Mouse (Mus musculus) CH12.LX (cell line): ENCODE measurements around the gene Mrpl51.

Experiments
- BHLHE40 ChIP-seq: IDR thresholded peaks from 2 replicates; pipeline ENCODE4 v1.6.1; 2011; ENCODE audit warnings: mild to moderate bottlenecking, low read depth, low read length, improper control_type of control experiment
- CTCF ChIP-seq, 2 experiments: IDR thresholded peaks in 1 of 2; conservative IDR thresholded peaks in 1 of 2; 2 replicates each; pipeline ENCODE4 v1.5.1; 2011 to 2012; ENCODE audit warnings: low read depth in 2 of 2, low read length in 2 of 2, improper control_type of control experiment in 1 of 2, inconsistent platforms in 1 of 2, mild to moderate bottlenecking in 1 of 2, moderate library complexity in 1 of 2
- EP300 ChIP-seq: IDR thresholded peaks from 2 replicates; pipeline ENCODE4 v1.6.1; 2011; ENCODE audit warnings: low read length, improper control_type of control experiment
- ETS1 ChIP-seq: conservative IDR thresholded peaks from 2 replicates; pipeline ENCODE4 v1.6.1; 2012; ENCODE audit warnings: low read depth, mild to moderate bottlenecking, inconsistent platforms, low read length, improper control_type of control experiment, moderate library complexity
- HCFC1 ChIP-seq: IDR thresholded peaks from 2 replicates; pipeline ENCODE4 v1.6.1; 2012; ENCODE audit warnings: low read depth, mild to moderate bottlenecking, inconsistent platforms, low read length, improper control_type of control experiment
- KAT2A ChIP-seq: IDR thresholded peaks from 2 replicates; pipeline ENCODE4 v1.6.1; 2012; ENCODE audit warnings: low read length, improper control_type of control experiment, inconsistent platforms; ENCODE audit not compliant: insufficient replicate concordance
- MAZ ChIP-seq: IDR thresholded peaks from 2 replicates; pipeline ENCODE4 v1.6.1; 2012; ENCODE audit warnings: low read depth, mild to moderate bottlenecking, inconsistent platforms, low read length, improper control_type of control experiment, moderate library complexity
- MYC ChIP-seq: IDR thresholded peaks from 2 replicates; pipeline ENCODE4 v1.6.1; 2011; ENCODE audit warnings: low read depth, mild to moderate bottlenecking, improper control_type of control experiment, low read length
- POLR2A ChIP-seq: IDR thresholded peaks from 2 replicates; pipeline ENCODE4 v1.6.1; 2011; ENCODE audit warnings: low read depth, mild to moderate bottlenecking, improper control_type of control experiment, low read length
- TBP ChIP-seq: conservative IDR thresholded peaks from 2 replicates; pipeline ENCODE4 v1.6.1; 2011; ENCODE audit warnings: low read depth, low read length, improper control_type of control experiment
- USF1 ChIP-seq: IDR thresholded peaks from 2 replicates; pipeline ENCODE4 v1.6.1; 2014; ENCODE audit warnings: low read depth, mild to moderate bottlenecking, inconsistent platforms, low read length, improper control_type of control experiment
- USF2 ChIP-seq: conservative IDR thresholded peaks from 2 replicates; pipeline ENCODE4 v1.6.1; 2011; ENCODE audit warnings: low read depth, low read length, improper control_type of control experiment
- ZKSCAN1 ChIP-seq: IDR thresholded peaks from 2 replicates; pipeline ENCODE4 v1.6.1; 2012; ENCODE audit warnings: low read depth, inconsistent platforms, low read length, improper control_type of control experiment, borderline replicate concordance
- ZMIZ1 ChIP-seq: IDR thresholded peaks from 2 replicates; pipeline ENCODE4 v1.6.1; 2012; ENCODE audit warnings: low read depth, mild to moderate bottlenecking, inconsistent platforms, low read length, improper control_type of control experiment

GRCm38 (mm10) chr6:125239547-125239946 is 47.9 kb downstream of the Mrpl51 start:
- TF ChIP-seq ETS1, result no peak
- no peak for TF ChIP-seq ZMIZ1
- TF ChIP-seq EP300, result no peak
- no peak for TF ChIP-seq CTCF (conservative IDR thresholded peaks at IDR 0.05 in 1 of 2, IDR thresholded peaks at IDR 0.05 in 1 of 2; ENCODE audit: low read depth in 2 of 2, low read length in 2 of 2)
- TF ChIP-seq HCFC1, result no peak
- no peak for TF ChIP-seq USF1
- no peak for TF ChIP-seq USF2
- no peak for TF ChIP-seq POLR2A
- no peak for TF ChIP-seq BHLHE40
- no peak for TF ChIP-seq TBP
- TF ChIP-seq KAT2A, result no peak
- no peak for TF ChIP-seq MAZ
- TF ChIP-seq MYC, result no peak
- no peak for TF ChIP-seq ZKSCAN1
